Mouse (Mus musculus) stomach, embryonic 15.5 days (tissue): Measurements from ENCODE around the gene Jak2. TPM values are rescaled to one million over a fixed set of nuclear protein-coding genes. Genes with fewer than 3 reads are reported as not detected.
A peak's percentile ranks its signal among the peaks of the same experiment; 100 is the strongest.

Source experiments
- ATAC-seq: fragments of 200-750 bp; cut with Nextera tagmentation; 2 replicates; pipeline ENCODE4 v1.8.0; 2017; ENCODE audit warnings: low read depth, moderate number of reproducible peaks, moderate TSS enrichment; ENCODE audit not compliant: insufficient read depth, low FRiP score
- H3K27ac ChIP-seq: fragments of 300-500 bp; sonication (generic); 2 replicates; pipeline ENCODE4 v1.5.1; 2015; ENCODE audit warnings: mild to moderate bottlenecking, inconsistent platforms
- H3K27me3 ChIP-seq: fragments of 300-500 bp; sonication (generic); replicated peaks from 2 replicates; pipeline ENCODE4 v1.6.1; 2015; ENCODE audit warnings: inconsistent platforms
- H3K36me3 ChIP-seq: fragments of 300-500 bp; sonication (generic); 2 replicates; pipeline ENCODE4 v1.6.1; 2015; ENCODE audit warnings: inconsistent platforms
- H3K4me1 ChIP-seq: fragments of 300-500 bp; sonication (generic); 2 replicates; pipeline ENCODE4 v1.6.1; 2015; ENCODE audit warnings: inconsistent platforms
- H3K4me2 ChIP-seq: fragments of 300-500 bp; sonication (generic); 2 replicates; pipeline ENCODE4 v1.6.1; 2015; ENCODE audit warnings: mild to moderate bottlenecking, inconsistent platforms
- H3K4me3 ChIP-seq: fragments of 300-500 bp; sonication (generic); replicated peaks from 2 replicates; pipeline ENCODE4 v1.5.1; 2015; ENCODE audit warnings: inconsistent platforms
- H3K9ac ChIP-seq: fragments of 300-500 bp; sonication (generic); 2 replicates; pipeline ENCODE4 v1.6.1; 2015; ENCODE audit warnings: inconsistent platforms
- H3K9me3 ChIP-seq: fragments of 300-500 bp; sonication (generic); 2 replicates; pipeline ENCODE4 v1.6.1; 2016; ENCODE audit warnings: inconsistent platforms
- WGBS: fragments of 180-500 bp; shearing (Covaris S2); methylation state at CpG from one replicate; pipeline ENCODE4 v1.1.7; 2015; 5-methylcytosine and 5-hydroxymethylcytosine counted together
- polyA plus RNA-seq: library from polyadenylated mRNA; unstranded; fragments of >200 nt; fragmentation: Nextera tagmentation; extraction: Ambion mirVana; gene quantifications from 2 replicates; pipeline ENCODE4 v1.2.1, GENCODE M21; 2015

The Jak2 gene
- polyA plus RNA-seq, 1 experiment from 2014 or later, result 10.5 TPM

- no peaks in the 10 kb centered on the region for H3K27me3 ChIP-seq
- no peak overlapping the region for H3K9ac ChIP-seq
- H3K9me3 ChIP-seq, result no peaks in the 10 kb centered on the region
- peaks cover 12% of the 10 kb centered on the region for H3K4me1 ChIP-seq
- no peak for ATAC-seq
- no peak overlapping the region for H3K4me2 ChIP-seq
- 87% methylated on average over 7 of the region's 7 CpGs for WGBS
- H3K4me3 ChIP-seq, result no peak overlapping the region
- H3K36me3 ChIP-seq, result no peaks in the 10 kb centered on the region
- H3K27ac ChIP-seq, result no peak overlapping the region
Observed at GRCm38 (mm10) chr19:29255327-29256027, 3.8 kb downstream of the Jak2 start.

DNA sequence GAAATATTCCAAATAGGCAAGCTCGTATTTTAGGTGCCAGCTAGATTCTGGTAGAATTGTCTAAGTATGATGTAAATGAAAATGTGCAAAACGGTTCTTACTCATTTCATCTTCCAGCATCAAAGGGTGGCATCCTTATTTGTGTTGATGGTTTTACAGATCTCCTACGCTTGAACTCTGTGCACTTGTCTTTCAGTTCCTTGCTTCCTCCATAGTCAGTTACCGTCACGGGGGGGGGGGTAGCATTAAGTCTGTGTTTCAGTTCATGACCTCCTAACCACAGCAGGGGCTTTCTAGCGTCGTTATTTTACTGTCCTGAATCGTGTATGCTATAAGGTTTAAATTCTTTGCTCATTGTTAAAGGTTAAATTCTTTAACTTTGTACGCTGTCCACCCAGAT, 10.0 kb downstream of the Jak2 start:
- 76% methylated on average over 9 of the region's 9 CpGs for WGBS
- Histone ChIP-seq H3K27ac (no peak overlapping the region), H3K4me3 (no peak overlapping the region), H3K36me3 (no peaks in the 10 kb centered on the region), H3K4me1 (no peaks in the 10 kb centered on the region), H3K9ac (no peak overlapping the region), H3K9me3 (no peaks in the 10 kb centered on the region), H3K4me2 (no peak overlapping the region), H3K27me3 (no peaks in the 10 kb centered on the region)
- ATAC-seq, result no peak

DNA sequence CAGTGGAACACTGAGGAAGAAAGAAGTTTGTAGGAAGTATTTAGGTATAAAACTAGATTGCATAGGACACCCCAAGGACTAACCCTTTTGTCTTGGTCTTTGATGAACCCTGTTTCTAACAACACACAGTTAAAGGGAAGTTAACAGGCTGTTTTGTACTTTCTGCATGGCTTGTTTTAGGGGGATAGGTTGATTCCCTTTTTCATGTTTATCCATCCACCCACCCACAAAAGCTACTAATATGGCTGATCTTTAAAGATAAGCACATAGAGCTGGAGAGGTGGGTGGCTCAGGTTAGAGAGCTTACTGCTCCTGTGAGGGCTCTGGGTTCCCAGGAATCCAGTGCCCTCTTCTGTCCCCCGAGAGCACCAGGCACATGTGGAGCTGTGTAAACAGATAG, 11.9 kb downstream of the Jak2 start:
- no peak for ATAC-seq
- 63% methylated on average over 1 of the region's 1 CpGs for WGBS

GRCm38 (mm10) chr19:29265538-29265937, 13.9 kb downstream of the Jak2 start:
- Histone ChIP-seq H3K27ac (peak overlapping the region; percentile 48), H3K9ac (no peak overlapping the region)
- 58% methylated on average over 5 of the region's 5 CpGs for WGBS

More for the DNA sequence above, 11.9 kb downstream of the Jak2 start:
- Histone ChIP-seq H3K9me3 (no peaks in the 10 kb centered on the region), H3K4me3 (no peak overlapping the region), H3K27me3 (no peaks in the 10 kb centered on the region), H3K4me1 (no peaks in the 10 kb centered on the region), H3K36me3 (no peaks in the 10 kb centered on the region), H3K9ac (no peak overlapping the region), H3K4me2 (no peak overlapping the region), H3K27ac (no peak overlapping the region)

GRCm38 (mm10) chr19:29267075-29267868, 15.6 kb downstream of the Jak2 start:
- H3K27ac ChIP-seq, result peak overlapping the region; percentile 48; the same call in 1 of the 2 replicates
- H3K36me3 ChIP-seq, result no peaks in the 10 kb centered on the region
- no peaks in the 10 kb centered on the region for H3K27me3 ChIP-seq
- 0 out of 2 replicates have a peak, but pooled peaks cover 2% of the 10 kb centered on the region for H3K4me1 ChIP-seq
- no peaks in the 10 kb centered on the region for H3K9me3 ChIP-seq
- 68% methylated on average over 4 of the region's 4 CpGs for WGBS
- H3K4me2 ChIP-seq, result no peak overlapping the region
- no peak overlapping the region for H3K4me3 ChIP-seq
- no peak overlapping the region for H3K9ac ChIP-seq
- peak; percentile 86 for ATAC-seq

More at GRCm38 (mm10) chr19:29265538-29265937, 13.9 kb downstream of the Jak2 start:
- ATAC-seq, result no peak; the same call in 1 of the 2 replicates
- no peaks in the 10 kb centered on the region for H3K9me3 ChIP-seq
- H3K36me3 ChIP-seq, result no peaks in the 10 kb centered on the region
- 0 out of 2 replicates have a peak, but pooled peaks cover 2% of the 10 kb centered on the region for H3K4me1 ChIP-seq
- H3K27me3 ChIP-seq, result no peaks in the 10 kb centered on the region
- H3K4me3 ChIP-seq, result no peak overlapping the region
- no peak overlapping the region for H3K4me2 ChIP-seq

DNA sequence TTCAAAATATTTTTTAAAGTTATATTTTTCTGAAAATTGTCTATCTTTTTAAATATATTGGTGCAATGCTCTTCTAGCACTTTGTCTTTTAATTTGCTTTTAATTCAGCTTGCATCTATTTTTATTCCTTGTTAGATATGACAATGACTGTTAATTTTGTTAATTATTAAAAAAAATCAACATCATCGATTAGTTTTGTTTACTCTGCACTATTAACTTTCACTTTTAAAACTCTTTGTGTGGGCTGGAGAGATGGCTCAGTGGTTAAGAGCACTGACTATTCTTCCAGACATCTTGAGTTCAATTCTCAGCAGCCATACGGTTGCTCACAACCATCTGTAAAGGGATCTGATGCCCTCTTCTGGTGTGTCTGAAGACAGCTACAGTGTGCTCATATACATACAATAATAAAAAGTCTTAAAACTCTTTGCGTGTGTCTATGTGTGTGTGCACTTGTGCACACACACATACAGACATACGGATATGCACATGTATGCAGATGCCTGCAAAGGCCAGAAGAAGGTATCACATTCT, 17.2 kb downstream of the Jak2 start:
- ATAC-seq, result no peak
- H3K4me1 ChIP-seq, result 0 out of 2 replicates have a peak, but pooled peaks cover 2% of the 10 kb centered on the region
- no peak overlapping the region for H3K4me3 ChIP-seq
- no peak overlapping the region for H3K9ac ChIP-seq
- H3K9me3 ChIP-seq, result no peaks in the 10 kb centered on the region
- WGBS, result 87% methylated on average over 4 of the region's 4 CpGs
- H3K4me2 ChIP-seq, result no peak overlapping the region
- no peak overlapping the region for H3K27ac ChIP-seq
- no peaks in the 10 kb centered on the region for H3K27me3 ChIP-seq
- H3K36me3 ChIP-seq, result no peaks in the 10 kb centered on the region

DNA sequence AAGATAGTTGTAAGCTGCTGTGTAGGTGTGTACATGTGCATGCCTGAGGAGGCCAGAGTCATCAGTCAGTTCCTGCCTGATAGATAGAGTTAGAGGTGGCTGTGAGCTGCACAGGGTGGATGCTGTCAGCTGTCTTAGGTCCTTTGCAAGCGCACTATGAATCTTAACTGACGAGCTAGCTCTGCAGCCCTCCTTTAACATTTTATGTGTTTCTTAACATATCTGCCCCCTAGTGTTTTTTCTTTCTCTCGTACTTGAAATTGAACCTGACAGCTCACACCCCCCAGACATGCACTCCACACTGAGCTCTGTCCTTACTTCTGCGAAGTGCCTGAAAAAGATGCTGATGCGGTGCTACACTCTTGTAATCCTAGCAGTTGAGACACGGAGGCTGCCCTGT, 18.6 kb downstream of the Jak2 start:
- ATAC-seq, result no peak
- Histone ChIP-seq H3K9ac (no peak overlapping the region), H3K4me3 (no peak overlapping the region), H3K4me1 (0 out of 2 replicates have a peak, but pooled peaks cover 2% of the 10 kb centered on the region), H3K27ac (no peak overlapping the region), H3K36me3 (no peaks in the 10 kb centered on the region), H3K9me3 (no peaks in the 10 kb centered on the region), H3K4me2 (no peak overlapping the region), H3K27me3 (no peaks in the 10 kb centered on the region)
- 49% methylated on average over 6 of the region's 6 CpGs for WGBS

DNA sequence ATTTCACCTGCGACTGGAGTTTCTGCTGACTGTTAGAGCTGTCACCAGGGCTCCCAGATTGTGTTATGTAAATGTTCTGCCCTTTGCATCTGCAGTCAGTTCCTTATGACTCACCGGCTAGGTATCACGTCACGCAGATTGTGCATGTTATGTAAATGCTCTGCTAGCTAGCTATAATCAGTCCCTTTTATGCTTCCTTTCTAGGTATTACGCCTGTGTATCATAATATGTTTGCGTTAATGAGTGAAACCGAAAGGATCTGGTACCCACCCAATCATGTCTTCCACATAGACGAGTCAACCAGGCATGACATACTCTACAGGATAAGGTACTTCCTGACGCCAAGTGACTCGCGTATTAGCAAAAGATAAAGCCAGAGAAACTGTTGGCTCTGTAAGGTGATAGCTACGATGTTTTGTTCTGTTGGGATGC, 19.5 kb downstream of the Jak2 start:
- 0 out of 2 replicates have a peak, but pooled peaks cover 2% of the 10 kb centered on the region for H3K4me1 ChIP-seq
- no peak overlapping the region for H3K4me3 ChIP-seq
- no peak overlapping the region for H3K4me2 ChIP-seq
- no peaks in the 10 kb centered on the region for H3K9me3 ChIP-seq
- no peak overlapping the region for H3K27ac ChIP-seq
- H3K9ac ChIP-seq, result no peak overlapping the region
- WGBS, result 72% methylated on average over 12 of the region's 12 CpGs
- H3K36me3 ChIP-seq, result no peaks in the 10 kb centered on the region
- no peaks in the 10 kb centered on the region for H3K27me3 ChIP-seq
- ATAC-seq, result peak; percentile 78; the same call in 1 of the 2 replicates

DNA sequence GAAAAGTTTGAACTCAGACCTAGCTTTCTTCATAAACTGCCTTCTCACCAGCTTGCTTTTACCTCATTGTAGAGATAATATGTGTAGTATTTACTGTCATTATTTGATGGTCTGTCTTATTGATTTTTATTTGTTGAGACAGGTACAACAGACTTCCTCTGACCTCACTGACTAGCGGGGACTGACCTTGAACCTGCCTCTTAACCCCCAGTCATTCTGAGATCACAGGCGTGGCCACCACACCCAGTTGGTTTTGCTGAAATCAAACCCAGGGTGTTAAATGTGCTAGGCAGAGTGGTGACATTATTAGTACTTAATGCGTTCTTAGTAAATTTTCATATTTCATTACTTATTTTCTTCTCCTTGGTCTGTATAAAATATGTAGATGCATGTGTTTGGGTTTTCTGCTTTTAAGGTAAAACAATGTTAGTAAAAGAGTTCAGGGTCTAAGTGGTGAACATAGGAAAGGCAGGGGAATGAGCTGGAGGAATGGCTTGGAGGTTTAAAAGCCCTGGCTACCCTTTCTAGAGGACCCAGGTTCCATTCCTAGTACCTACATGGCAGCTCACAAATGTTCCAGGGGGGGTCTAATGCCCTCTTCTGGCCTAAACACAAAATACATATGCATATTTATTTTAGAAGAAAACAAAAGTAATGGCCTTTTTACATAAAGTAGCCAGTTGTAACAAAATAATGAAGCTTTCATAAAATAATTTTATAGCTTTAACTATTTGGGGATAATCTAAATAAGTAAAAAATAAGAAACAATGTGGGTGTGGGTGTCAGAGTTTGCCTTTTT, 20.6 kb downstream of the Jak2 start:
- Histone ChIP-seq H3K27me3 (no peaks in the 10 kb centered on the region), H3K4me1 (0 out of 2 replicates have a peak, but pooled peaks cover 2% of the 10 kb centered on the region), H3K4me3 (no peak overlapping the region), H3K9me3 (no peaks in the 10 kb centered on the region), H3K4me2 (no peak overlapping the region), H3K36me3 (peaks cover 7% of the 10 kb centered on the region), H3K27ac (no peak overlapping the region), H3K9ac (no peak overlapping the region)
- WGBS, result 84% methylated on average over 3 of the region's 3 CpGs
- no peak for ATAC-seq

- WGBS, result 95% methylated on average over 4 of the region's 4 CpGs
- H3K27ac ChIP-seq, result no peak overlapping the region
- H3K27me3 ChIP-seq, result no peaks in the 10 kb centered on the region
Observed at GRCm38 (mm10) chr19:29276414-29276813, 24.8 kb downstream of the Jak2 start.

DNA sequence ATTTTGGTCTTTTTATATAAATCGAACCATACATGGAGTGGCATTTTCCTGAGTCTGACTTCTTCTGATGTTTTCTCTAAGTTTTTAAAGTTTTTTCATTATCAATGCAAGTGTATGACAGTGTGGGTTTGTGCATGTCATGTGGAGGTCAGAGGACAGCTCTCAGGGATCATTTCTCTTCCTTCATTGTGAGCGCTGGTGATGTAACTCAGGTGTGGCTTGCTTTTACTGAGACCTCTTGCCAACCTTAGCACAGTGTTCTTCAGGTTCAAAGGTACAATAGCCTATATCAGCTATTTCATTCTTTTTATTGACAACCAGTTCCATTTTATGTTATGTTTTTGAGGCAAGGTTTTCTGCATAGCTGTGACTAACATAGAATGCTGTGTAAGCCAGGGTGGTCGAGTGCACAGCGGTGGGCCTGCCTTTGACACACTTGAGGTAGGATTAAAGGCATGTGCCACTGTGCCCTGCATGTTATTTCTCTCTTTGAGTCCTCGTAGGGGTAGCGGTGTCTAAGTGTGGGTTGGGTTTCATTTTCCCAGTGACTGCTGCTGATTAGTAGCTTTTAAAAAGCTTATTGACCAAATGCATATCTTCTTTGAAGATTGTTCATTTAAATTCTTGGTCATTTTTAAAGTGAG, 27.4 kb downstream of the Jak2 start:
- no peak overlapping the region for H3K9ac ChIP-seq
- H3K27ac ChIP-seq, result no peak overlapping the region
- no peaks in the 10 kb centered on the region for H3K9me3 ChIP-seq
- no peak for ATAC-seq
- peaks cover 9% of the 10 kb centered on the region for H3K36me3 ChIP-seq
- H3K4me2 ChIP-seq, result no peak overlapping the region
- WGBS, result 87% methylated on average over 6 of the region's 6 CpGs
- H3K27me3 ChIP-seq, result no peaks in the 10 kb centered on the region
- H3K4me3 ChIP-seq, result no peak overlapping the region
- H3K4me1 ChIP-seq, result no peaks in the 10 kb centered on the region

More at GRCm38 (mm10) chr19:29276414-29276813, 24.8 kb downstream of the Jak2 start:
- peaks cover 9% of the 10 kb centered on the region for H3K36me3 ChIP-seq
- H3K9ac ChIP-seq, result no peak overlapping the region
- H3K4me3 ChIP-seq, result no peak overlapping the region
- no peaks in the 10 kb centered on the region for H3K9me3 ChIP-seq
- no peak overlapping the region for H3K4me2 ChIP-seq
- ATAC-seq, result no peak
- no peaks in the 10 kb centered on the region for H3K4me1 ChIP-seq
